Mouse (Mus musculus) ES-Bruce4 (cell line): ENCODE measurements around the gene Wfs1.

Experiments
- CTCF ChIP-seq: IDR thresholded peaks from one replicate; pipeline ENCODE4 v1.8.1; 2011; ENCODE audit warnings: low read depth, low read length
- EP300 ChIP-seq: IDR thresholded peaks from 2 replicates; pipeline ENCODE4 v1.6.1; 2011; ENCODE audit warnings: low read depth, low read length; ENCODE audit not compliant: insufficient read depth
- POLR2A ChIP-seq: IDR thresholded peaks from one replicate; pipeline ENCODE4 v1.8.1; 2011; ENCODE audit warnings: low read length; ENCODE audit not compliant: insufficient read depth

- TF ChIP-seq CTCF (no peak), POLR2A (no peak), EP300 (0 out of 2 replicates have a peak, but pooled peaks have one; percentile 8)
Observed at GRCm38 (mm10) chr5:37036884-37037283, 47.9 kb upstream of the Wfs1 start.
